Mouse (Mus musculus) small intestine, adult 2 months (tissue): Measurements from ENCODE around the gene Mxd3.

Source experiments
- CTCF ChIP-seq: fragments of 200-500 bp; IDR thresholded peaks from 2 replicates; pipeline ENCODE4 v1.5.1; 2012; ENCODE audit warnings: low read depth, mild to moderate bottlenecking, control low read depth, inconsistent platforms, low read length, moderate library complexity, mixed read lengths; ENCODE audit not compliant: insufficient replicate concordance, insufficient read length; ENCODE audit errors: extremely low read depth
- POLR2A ChIP-seq: fragments of 200-500 bp; IDR thresholded peaks from 2 replicates; pipeline ENCODE4 v1.6.1; 2012; ENCODE audit warnings: low read depth, mild to moderate bottlenecking, control low read depth, inconsistent platforms, low read length, moderate library complexity

DNA sequence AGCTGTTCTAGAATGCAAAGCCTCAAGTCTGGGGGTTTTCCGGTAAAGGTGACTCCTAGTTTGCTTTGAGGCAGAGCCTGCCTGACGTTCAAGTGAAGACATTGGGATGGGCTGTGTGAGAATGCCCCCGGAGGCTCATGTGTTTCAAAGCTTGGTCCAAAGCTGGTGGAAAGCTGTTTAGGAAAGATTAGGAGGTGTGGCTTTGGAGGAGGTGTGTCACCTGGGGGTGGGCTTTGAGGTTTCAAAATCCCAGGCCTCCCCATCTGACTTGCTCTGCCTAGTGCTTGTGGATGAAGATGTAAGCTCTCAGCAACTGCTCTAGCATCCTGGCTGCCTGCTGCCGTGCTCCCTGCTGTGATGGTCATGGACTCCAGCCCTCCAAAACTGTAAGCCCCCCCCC, 6.1 kb upstream of the Mxd3 start:
- no peak for TF ChIP-seq POLR2A
- no peak for TF ChIP-seq CTCF
